Mouse (Mus musculus) heart, embryonic 13.5 days (tissue): ENCODE data around the gene Aagab. TPM values are rescaled to one million over a fixed set of nuclear protein-coding genes. Genes with fewer than 3 reads are reported as not detected.

Experiments
- ATAC-seq: fragments of 200-750 bp; cut with Nextera tagmentation; 2 replicates; pipeline ENCODE4 v1.8.0; 2017; ENCODE audit warnings: moderate TSS enrichment; ENCODE audit not compliant: insufficient number of reproducible peaks, low FRiP score, low TSS enrichment; ENCODE audit errors: extremely low read depth
- H3K27ac ChIP-seq: fragments of 300-500 bp; sonication (generic); replicated peaks from 2 replicates; pipeline ENCODE4 v1.5.1; 2015; ENCODE audit warnings: moderate library complexity, mild to moderate bottlenecking, inconsistent platforms
- H3K27me3 ChIP-seq: fragments of 300-500 bp; sonication (generic); replicated peaks from 2 replicates; pipeline ENCODE4 v1.6.1; 2015; ENCODE audit warnings: mild to moderate bottlenecking, inconsistent platforms
- H3K36me3 ChIP-seq: fragments of 300-500 bp; sonication (generic); 2 replicates; pipeline ENCODE4 v1.6.1; 2015; ENCODE audit warnings: mild to moderate bottlenecking, inconsistent platforms
- H3K4me1 ChIP-seq: fragments of 300-500 bp; sonication (generic); 2 replicates; pipeline ENCODE4 v1.6.1; 2015; ENCODE audit warnings: inconsistent platforms
- H3K4me2 ChIP-seq: fragments of 300-500 bp; sonication (generic); 2 replicates; pipeline ENCODE4 v1.6.1; 2015; ENCODE audit warnings: inconsistent platforms, mild to moderate bottlenecking, moderate library complexity
- H3K4me3 ChIP-seq: fragments of 300-500 bp; sonication (generic); 2 replicates; pipeline ENCODE4 v1.5.1; 2015; ENCODE audit warnings: moderate library complexity, mild to moderate bottlenecking, inconsistent platforms
- H3K9ac ChIP-seq: fragments of 300-500 bp; sonication (generic); 2 replicates; pipeline ENCODE4 v1.6.1; 2015; ENCODE audit warnings: inconsistent platforms, mild to moderate bottlenecking, moderate library complexity
- H3K9me3 ChIP-seq: fragments of 300-500 bp; sonication (generic); 2 replicates; pipeline ENCODE4 v1.6.1; 2016; ENCODE audit warnings: inconsistent platforms
- WGBS: fragments of 180-500 bp; shearing (Covaris S2); methylation state at CpG from one replicate; pipeline ENCODE4 v1.1.7; 2015; ENCODE audit warnings: mixed read lengths; 5-methylcytosine and 5-hydroxymethylcytosine counted together
- polyA plus RNA-seq: library from polyadenylated mRNA; unstranded; fragments of >200 nt; fragmentation: Nextera tagmentation; extraction: Ambion mirVana; gene quantifications from 2 replicates; pipeline ENCODE4 v1.2.1, GENCODE M21; 2015

Aagab gene
- polyA plus RNA-seq, 1 experiment from 2014 or later, result 21.8 TPM

DNA sequence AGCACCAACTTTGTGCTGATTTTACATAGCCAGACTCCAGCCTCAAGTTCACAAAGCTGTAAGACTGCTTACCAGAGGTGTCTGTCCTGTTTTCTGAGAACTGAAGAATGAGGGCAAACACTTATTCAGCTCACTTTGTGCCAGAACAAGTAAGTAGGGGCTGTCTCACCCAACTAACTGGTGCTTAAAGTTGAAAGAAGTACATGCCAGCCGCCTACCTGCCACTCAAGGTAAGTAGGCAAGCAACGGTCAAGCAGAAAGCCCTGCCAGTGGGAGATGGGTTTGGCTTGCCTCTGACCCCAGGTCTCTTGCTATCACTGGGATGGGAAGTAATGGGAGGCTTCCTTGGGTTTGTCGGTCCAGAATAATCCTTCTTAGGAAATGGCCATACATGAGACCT, 25.0 kb upstream of the Aagab start:
- H3K4me3 ChIP-seq, result no peak overlapping the region
- H3K4me1 ChIP-seq, result peaks cover 8% of the 10 kb centered on the region
- 73% methylated on average over 3 of the region's 3 CpGs for WGBS
- H3K27me3 ChIP-seq, result 0 out of 2 replicates have a peak, but pooled peaks cover 3% of the 10 kb centered on the region
- no peak for ATAC-seq
- H3K27ac ChIP-seq, result no peak overlapping the region
- H3K36me3 ChIP-seq, result no peaks in the 10 kb centered on the region
- no peak overlapping the region for H3K4me2 ChIP-seq
- H3K9me3 ChIP-seq, result no peaks in the 10 kb centered on the region
- no peak overlapping the region for H3K9ac ChIP-seq

DNA sequence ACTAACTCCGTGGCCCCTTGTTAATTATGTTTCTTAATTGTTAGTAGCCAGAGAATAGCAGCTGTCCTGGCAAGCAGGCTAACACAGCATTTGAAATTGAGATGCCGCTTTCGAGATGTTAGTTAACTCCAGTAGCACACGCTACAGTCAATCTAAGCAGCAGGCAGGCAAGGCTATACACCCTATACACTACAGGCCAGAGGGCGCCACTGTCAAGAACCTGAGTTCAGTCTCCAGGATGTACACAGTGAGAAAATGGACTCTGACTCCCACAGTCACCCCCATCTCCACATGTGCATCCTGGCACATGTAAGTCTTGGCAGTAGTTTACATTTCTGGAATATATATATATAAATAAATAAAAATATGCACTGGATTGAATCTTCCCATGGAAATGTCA, 22.8 kb upstream of the Aagab start:
- no peak overlapping the region for H3K27ac ChIP-seq
- no peak overlapping the region for H3K4me2 ChIP-seq
- no peak overlapping the region for H3K9ac ChIP-seq
- H3K4me1 ChIP-seq, result peaks cover 8% of the 10 kb centered on the region
- WGBS, result 81% methylated on average over 5 of the region's 5 CpGs
- no peaks in the 10 kb centered on the region for H3K9me3 ChIP-seq
- H3K36me3 ChIP-seq, result no peaks in the 10 kb centered on the region
- 0 out of 2 replicates have a peak, but pooled peaks cover 3% of the 10 kb centered on the region for H3K27me3 ChIP-seq
- ATAC-seq, result no peak
- no peak overlapping the region for H3K4me3 ChIP-seq

DNA sequence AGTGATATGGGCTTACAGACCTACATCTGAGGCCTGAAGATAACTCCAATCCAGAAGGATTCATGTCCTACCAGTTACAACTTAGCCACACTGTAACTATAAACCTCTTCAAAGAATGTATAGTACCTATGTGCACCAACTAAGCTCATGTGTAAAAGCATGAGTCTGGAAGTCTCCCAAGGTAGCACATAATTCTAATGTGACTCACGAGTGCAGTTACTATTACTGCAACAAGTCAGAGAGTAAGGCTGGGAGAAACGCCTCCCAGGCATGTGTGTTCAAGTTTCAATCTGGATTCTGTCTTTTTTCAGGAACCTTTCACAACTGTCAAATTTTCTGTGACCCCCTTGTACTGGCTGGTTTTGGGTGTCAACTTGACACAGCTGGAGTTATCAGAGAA, 22.4 kb upstream of the Aagab start:
- 67% methylated on average over 2 of the region's 2 CpGs for WGBS
- H3K9me3 ChIP-seq, result no peaks in the 10 kb centered on the region
- no peak for ATAC-seq

DNA sequence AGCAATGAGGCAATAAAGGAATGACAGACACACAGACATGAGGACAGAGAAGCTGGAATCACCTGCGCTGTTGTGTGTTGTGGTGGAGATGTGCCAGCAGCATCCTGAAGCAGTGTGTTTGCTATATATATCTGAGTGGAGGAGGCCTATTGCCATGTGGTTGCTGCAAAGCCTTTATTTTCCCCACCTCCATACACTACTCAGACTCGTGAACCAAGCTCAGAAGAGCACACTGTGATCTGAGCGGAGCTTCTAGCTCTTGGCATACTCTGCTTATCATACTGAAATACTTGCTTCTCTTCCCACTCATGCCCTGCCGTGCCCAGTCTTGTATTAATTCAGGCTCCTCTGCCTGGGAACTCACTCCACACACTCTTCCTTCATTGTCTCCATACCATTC, 20.7 kb upstream of the Aagab start:
- peaks cover 7% of the 10 kb centered on the region; the same call in 1 of the 2 replicates for H3K9me3 ChIP-seq
- no peak overlapping the region for H3K9ac ChIP-seq
- H3K27ac ChIP-seq, result no peak overlapping the region
- 47% methylated on average over 4 of the region's 4 CpGs for WGBS
- peaks cover 8% of the 10 kb centered on the region for H3K4me1 ChIP-seq
- H3K36me3 ChIP-seq, result no peaks in the 10 kb centered on the region
- ATAC-seq, result no peak
- H3K4me3 ChIP-seq, result no peak overlapping the region
- H3K4me2 ChIP-seq, result no peak overlapping the region
- 0 out of 2 replicates have a peak, but pooled peaks cover 3% of the 10 kb centered on the region for H3K27me3 ChIP-seq

More for the DNA sequence above, 22.4 kb upstream of the Aagab start:
- Histone ChIP-seq H3K9ac (no peak overlapping the region), H3K4me3 (no peak overlapping the region), H3K4me1 (peaks cover 8% of the 10 kb centered on the region), H3K36me3 (no peaks in the 10 kb centered on the region), H3K27me3 (0 out of 2 replicates have a peak, but pooled peaks cover 3% of the 10 kb centered on the region), H3K27ac (no peak overlapping the region), H3K4me2 (no peak overlapping the region)

- Histone ChIP-seq H3K4me1 (peaks cover 8% of the 10 kb centered on the region), H3K9me3 (peaks cover 11% of the 10 kb centered on the region; the same call in 1 of the 2 replicates), H3K9ac (no peak overlapping the region), H3K4me2 (no peak overlapping the region), H3K4me3 (no peak overlapping the region), H3K27me3 (no peaks in the 10 kb centered on the region), H3K36me3 (no peaks in the 10 kb centered on the region), H3K27ac (no peak overlapping the region)
- ATAC-seq, result no peak
- 80% methylated on average over 6 of the region's 6 CpGs for WGBS
Measured at GRCm38 (mm10) chr9:63585251-63585650, 17.2 kb upstream of the Aagab start.

DNA sequence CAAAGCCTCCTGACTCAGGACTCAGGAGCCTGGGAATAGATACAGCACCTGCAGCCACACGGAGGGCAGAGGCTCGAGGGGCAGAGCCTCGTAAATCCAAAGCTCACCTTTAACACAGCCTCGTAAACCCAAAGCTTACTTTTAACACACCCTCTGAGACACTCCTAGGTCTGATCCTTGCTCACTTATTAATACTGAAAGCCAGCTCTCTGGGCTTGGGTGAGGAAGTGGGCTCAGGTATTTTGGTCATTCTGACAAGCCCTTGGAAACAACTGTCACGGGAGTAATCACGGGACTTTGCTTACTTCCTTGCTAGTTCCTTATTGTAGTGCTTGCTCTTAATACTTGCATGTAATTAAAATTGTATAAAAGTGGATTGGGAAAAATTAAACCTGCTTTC, 13.3 kb upstream of the Aagab start:
- no peaks in the 10 kb centered on the region for H3K36me3 ChIP-seq
- no peak for ATAC-seq
- 70% methylated on average over 6 of the region's 6 CpGs for WGBS
- no peak overlapping the region for H3K4me2 ChIP-seq
- H3K27ac ChIP-seq, result no peak overlapping the region
- no peaks in the 10 kb centered on the region for H3K4me1 ChIP-seq
- peaks cover 11% of the 10 kb centered on the region; the same call in 1 of the 2 replicates for H3K9me3 ChIP-seq
- H3K9ac ChIP-seq, result no peak overlapping the region
- no peak overlapping the region for H3K4me3 ChIP-seq
- no peaks in the 10 kb centered on the region for H3K27me3 ChIP-seq

- WGBS, result 87% methylated on average over 4 of the region's 4 CpGs
- no peaks in the 10 kb centered on the region for H3K4me1 ChIP-seq
- H3K27ac ChIP-seq, result no peak overlapping the region
- no peak overlapping the region for H3K4me3 ChIP-seq
- no peak for ATAC-seq
- no peaks in the 10 kb centered on the region for H3K27me3 ChIP-seq
- H3K9ac ChIP-seq, result no peak overlapping the region
- H3K4me2 ChIP-seq, result no peak overlapping the region
- no peaks in the 10 kb centered on the region for H3K36me3 ChIP-seq
- H3K9me3 ChIP-seq, result peaks cover 11% of the 10 kb centered on the region; the same call in 1 of the 2 replicates
Measured at GRCm38 (mm10) chr9:63590592-63590991, 11.9 kb upstream of the Aagab start.

- 70% methylated on average over 8 of the region's 8 CpGs for WGBS
Measured at GRCm38 (mm10) chr9:63591661-63592256, 10.7 kb upstream of the Aagab start.

DNA sequence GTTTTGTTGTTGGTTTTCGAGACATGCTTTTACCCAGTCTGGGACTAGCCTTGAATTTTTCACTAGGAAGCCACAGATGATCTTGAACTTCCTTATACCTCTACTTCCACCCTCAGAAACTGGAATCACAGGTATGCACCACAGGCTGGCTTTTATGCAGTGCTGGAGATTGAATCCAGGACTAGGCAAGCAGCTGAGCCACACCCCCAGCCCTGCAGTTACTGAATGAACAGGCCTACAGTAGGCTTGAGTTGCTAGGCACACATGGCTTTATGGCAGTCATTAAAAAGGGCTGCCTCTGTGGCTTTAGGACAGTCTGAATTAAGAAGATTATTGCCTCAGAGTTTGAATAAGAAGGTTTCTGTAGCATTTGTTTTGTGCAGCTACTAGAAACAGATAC, 7.4 kb upstream of the Aagab start:
- H3K4me1 ChIP-seq, result 0 out of 2 replicates have a peak, but pooled peaks cover 9% of the 10 kb centered on the region
- no peak overlapping the region for H3K9ac ChIP-seq
- no peaks in the 10 kb centered on the region for H3K36me3 ChIP-seq
- no peaks in the 10 kb centered on the region for H3K9me3 ChIP-seq
- ATAC-seq, result no peak
- H3K4me3 ChIP-seq, result no peak overlapping the region
- no peak overlapping the region for H3K27ac ChIP-seq
- no peak overlapping the region for H3K4me2 ChIP-seq
- H3K27me3 ChIP-seq, result no peaks in the 10 kb centered on the region
- 83% methylated on average over 1 of the region's 1 CpGs for WGBS

More at GRCm38 (mm10) chr9:63591661-63592256, 10.7 kb upstream of the Aagab start:
- H3K27ac ChIP-seq, result no peak overlapping the region
- H3K27me3 ChIP-seq, result no peaks in the 10 kb centered on the region
- ATAC-seq, result no peak
- no peak overlapping the region for H3K4me3 ChIP-seq
- peaks cover 4% of the 10 kb centered on the region; the same call in 1 of the 2 replicates for H3K9me3 ChIP-seq
- no peaks in the 10 kb centered on the region for H3K36me3 ChIP-seq
- 0 out of 2 replicates have a peak, but pooled peaks cover 7% of the 10 kb centered on the region for H3K4me1 ChIP-seq
- H3K9ac ChIP-seq, result no peak overlapping the region
- no peak overlapping the region for H3K4me2 ChIP-seq

- no peak overlapping the region for H3K27ac ChIP-seq
- H3K9ac ChIP-seq, result no peak overlapping the region
- H3K27me3 ChIP-seq, result no peaks in the 10 kb centered on the region
- H3K4me1 ChIP-seq, result 0 out of 2 replicates have a peak, but pooled peaks cover 9% of the 10 kb centered on the region
- no peak for ATAC-seq
- H3K4me3 ChIP-seq, result no peak overlapping the region
- H3K4me2 ChIP-seq, result no peak overlapping the region
- no peaks in the 10 kb centered on the region for H3K9me3 ChIP-seq
- WGBS, result 84% methylated on average over 8 of the region's 8 CpGs
- no peaks in the 10 kb centered on the region for H3K36me3 ChIP-seq
Measured at GRCm38 (mm10) chr9:63595652-63596051, 6.8 kb upstream of the Aagab start.

DNA sequence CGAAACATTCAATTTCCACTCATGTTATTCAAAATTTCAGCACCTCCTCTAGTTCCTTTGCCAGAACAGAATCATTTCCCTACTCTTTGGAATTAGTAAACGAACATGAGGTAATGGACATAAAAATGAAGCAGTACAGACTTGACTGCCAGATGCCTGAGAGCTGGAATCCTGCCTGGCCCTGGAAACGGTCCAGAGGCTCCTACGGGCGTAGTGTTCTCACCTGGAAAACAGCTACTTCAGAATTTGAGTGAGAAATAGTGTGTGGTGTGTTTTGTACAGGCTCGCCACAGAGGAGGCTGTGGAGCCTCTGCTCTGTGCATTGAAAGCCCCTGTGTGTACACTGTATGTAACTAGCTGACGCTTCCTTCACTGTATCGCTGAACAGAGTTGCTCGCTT, 5.8 kb upstream of the Aagab start:
- H3K36me3 ChIP-seq, result no peaks in the 10 kb centered on the region
- no peak for ATAC-seq
- 64% methylated on average over 9 of the region's 9 CpGs for WGBS

DNA sequence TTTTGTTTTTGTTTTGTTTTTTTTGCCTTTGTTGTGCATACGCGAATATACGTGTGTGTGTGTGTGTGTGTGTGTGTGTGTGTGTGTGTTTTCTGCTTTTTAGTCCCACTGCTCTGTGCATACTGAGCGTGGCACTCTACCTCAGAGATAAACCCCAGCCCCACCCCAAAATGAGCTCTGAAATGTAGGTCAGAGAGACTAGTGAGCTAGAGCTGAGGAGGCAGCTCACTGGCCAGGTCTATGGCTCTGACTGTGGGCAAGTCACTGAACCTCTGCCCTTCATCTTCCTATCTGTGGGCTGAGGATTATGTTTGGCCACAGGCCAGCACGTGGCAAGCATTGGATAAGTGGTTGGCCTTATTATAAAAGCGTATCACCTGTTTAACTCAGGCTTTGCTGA, 1.4 kb downstream of the Aagab start:
- no peak for ATAC-seq
- H3K4me1 ChIP-seq, result peaks cover 31% of the 10 kb centered on the region
- H3K27me3 ChIP-seq, result no peaks in the 10 kb centered on the region
- H3K27ac ChIP-seq, result peak overlapping the region; percentile 22; the same call in 1 of the 2 replicates
- peak overlapping the region; percentile 87 for H3K4me2 ChIP-seq
- H3K9me3 ChIP-seq, result no peaks in the 10 kb centered on the region
- H3K9ac ChIP-seq, result peak overlapping the region; percentile 89
- peak overlapping the region; percentile 77 for H3K4me3 ChIP-seq
- H3K36me3 ChIP-seq, result no peaks in the 10 kb centered on the region
- 40% methylated on average over 6 of the region's 6 CpGs for WGBS

More for the DNA sequence above, 5.8 kb upstream of the Aagab start:
- 0 out of 2 replicates have a peak, but pooled peaks cover 9% of the 10 kb centered on the region for H3K4me1 ChIP-seq
- no peak overlapping the region for H3K4me3 ChIP-seq
- H3K9me3 ChIP-seq, result no peaks in the 10 kb centered on the region
- no peak overlapping the region for H3K4me2 ChIP-seq
- H3K27me3 ChIP-seq, result no peaks in the 10 kb centered on the region
- no peak overlapping the region for H3K27ac ChIP-seq
- no peak overlapping the region for H3K9ac ChIP-seq
